Mouse (Mus musculus): ENCODE data around the gene L3mbtl3.

Gene L3mbtl3

DNA sequence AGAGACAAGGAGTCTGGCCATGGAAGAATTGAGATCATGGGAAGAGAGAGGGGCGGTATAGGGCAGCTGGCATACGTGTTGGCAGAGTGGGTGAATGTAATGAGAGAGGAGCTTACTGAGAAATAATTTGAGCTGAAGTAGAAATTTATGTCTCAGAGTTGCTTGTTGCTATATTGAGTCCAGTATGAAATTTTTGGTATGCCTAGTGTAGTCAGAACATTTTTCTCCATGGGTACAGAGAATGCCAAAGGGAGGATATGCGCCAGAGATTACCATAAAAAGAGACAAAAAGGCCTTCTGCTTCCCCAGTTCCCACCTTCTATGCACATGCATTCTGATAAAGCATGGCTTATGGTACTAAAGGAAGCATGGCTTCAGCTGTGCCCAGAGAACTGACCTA lies 132.6 kb downstream of the L3mbtl3 start:
- no peak for DNase-seq (ENCODE audit: low read depth, low spot score)

DNA sequence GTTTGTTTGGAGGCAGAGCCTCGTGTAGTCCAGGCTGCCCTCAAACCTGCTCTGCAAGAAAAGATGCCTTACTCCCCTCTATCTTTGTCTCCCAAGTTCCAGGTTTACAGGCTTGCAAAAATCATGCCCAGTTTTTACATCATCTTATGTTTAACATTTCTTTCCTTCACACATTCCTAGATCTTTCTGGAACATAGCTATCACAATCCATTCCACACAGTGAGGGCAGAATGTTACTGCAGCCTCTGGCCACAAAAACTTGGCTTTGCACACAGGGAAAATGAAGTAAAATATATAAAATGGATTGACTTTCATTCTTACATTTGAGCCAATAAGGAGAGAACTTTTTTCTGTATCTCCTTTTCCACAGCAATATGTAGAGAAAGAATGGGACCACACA lies 136.7 kb downstream of the L3mbtl3 start:
- no peak for DNase-seq (ENCODE audit: low read depth, low spot score)

DNA sequence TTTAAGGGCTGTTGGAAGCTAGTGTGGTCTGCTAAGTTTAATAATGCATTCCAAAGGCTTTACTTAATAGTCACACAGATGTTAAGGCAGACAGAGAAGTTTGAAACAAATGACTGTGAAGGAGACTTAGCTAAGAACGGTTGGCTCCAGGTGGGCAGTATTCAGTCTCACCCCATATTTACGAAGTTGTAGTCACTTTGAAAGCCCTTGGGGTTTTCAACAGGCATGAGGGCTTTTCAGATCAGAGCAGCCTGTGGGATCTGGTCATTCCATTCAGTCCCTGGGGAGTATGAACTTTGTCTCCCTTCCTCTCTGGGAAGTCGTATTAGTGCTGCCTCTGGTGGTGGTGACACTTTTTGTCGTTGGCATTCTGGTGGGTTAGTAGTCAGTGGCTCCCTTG lies 137.2 kb downstream of the L3mbtl3 start:
- DNase-seq (ENCODE audit: low read depth, low spot score): no peak

DNA sequence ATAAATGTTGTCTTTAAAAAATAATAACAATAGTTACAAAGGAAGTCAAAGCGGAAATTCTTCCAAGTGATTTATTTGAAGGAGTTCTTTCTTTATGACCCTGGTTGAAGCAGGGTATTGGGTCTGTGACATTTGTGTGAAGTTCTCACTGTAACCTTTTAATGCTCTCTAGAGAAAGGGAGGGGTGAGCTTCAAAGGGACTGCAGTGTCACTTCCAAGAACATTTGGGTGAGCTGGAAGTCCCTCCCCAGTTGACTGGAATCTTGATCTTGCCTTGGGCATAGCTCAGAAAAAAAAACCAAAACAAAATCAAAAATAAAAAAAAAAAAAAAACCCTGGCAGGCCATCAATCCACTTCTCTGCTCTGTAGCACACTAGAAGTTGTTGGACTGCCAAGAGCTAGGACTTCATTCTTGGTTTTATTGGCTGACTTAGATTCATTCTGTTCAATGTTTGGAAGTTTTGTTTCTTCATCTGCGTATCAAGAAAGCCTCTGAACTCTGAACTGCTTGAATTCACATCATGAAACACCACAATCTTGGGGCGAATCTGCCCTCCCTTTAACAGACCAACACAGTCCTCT lies 143.6 kb downstream of the L3mbtl3 start:
- no peak for DNase-seq (ENCODE audit: low read depth, low spot score)

DNA sequence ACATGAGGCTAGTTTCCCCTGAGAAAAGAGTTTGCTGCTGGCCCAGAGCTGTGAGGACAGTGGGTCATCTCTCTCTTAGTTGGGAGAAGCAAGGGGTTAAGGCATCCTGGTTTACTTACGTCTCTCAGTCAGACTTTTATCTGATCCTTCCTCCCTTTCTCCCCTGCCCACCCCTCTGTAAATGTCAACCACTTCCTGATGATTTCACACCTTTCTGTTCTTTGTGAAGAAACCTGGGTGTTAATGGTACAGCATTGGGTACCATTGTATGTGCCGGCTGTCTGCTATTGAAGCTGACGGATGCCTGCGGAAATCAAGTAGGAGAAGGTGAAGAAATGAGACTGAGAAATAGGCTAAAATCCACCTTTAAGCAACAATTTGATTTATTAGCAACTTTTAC lies 146.3 kb downstream of the L3mbtl3 start, which contains the start of gene Samd3:
Gene Samd3 (plus strand): TSS at position 220 of the 400 bp plus-strand sequence.
- no peak for DNase-seq (ENCODE audit: low read depth, low spot score)

DNA sequence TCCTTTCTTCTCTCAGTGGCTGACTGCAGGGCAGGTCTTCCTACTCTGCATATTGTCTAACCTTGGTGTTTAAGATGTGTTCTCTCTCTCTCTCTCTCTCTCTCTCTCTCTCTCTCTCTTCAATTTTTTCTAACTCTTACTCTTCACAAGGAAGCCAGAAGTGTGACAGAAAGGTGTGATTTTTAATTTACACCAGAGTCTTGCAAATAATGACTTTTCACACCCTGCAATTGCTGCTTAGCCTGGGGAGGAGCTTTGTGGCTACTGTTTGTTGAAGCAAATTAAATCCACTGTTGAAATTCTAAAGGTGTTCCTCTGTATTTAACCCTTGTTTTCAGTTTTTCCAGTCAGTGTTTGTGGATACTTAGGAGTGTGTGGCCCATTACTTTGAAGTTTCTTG lies 147.6 kb downstream of the L3mbtl3 start:
- no peak for DNase-seq (ENCODE audit: low read depth, low spot score)

DNA sequence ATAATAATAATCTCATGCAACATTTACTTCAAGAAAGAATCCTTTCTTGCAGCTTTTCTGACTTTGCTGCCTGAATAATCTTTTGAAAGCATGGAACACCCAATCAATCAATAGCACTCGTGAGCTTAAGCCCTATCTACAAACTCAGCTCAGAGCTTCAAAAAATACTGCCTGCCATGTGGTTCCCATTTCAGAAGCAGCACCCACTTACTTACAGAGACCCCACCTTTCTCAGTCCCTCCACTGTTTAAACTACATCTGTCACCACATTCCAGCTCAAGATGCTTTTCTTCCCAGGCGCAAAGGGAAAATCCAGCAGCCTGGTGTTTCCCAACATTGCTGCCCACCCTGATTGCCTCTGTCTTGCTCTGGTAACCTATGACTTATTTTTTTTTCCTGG lies 149.0 kb downstream of the L3mbtl3 start:
- DNase-seq (ENCODE audit: low read depth, low spot score): no peak

DNA sequence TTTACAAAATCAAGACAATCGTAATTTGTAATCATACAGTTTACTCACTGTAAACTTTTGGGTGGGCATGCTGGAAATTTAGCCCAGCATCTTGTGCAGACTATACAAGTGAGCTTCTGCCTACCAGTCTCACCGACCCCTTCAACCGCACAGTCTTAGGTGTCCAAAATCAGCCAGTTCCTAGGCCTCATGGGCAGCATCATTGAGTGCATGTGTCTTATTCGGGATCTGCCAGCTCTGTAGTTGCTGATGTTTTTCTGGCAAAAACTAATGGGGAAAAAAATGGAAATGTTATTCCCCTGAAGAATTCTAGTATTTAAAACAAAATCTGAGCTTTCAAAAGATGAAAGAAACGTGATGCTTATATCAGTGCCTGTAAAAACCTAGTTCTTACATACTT lies 149.5 kb downstream of the L3mbtl3 start:
- no peak for DNase-seq (ENCODE audit: low read depth, low spot score)
